Mouse (Mus musculus) kidney, adult 2 months (tissue): ENCODE measurements around the gene Fkbp2. TPM values are rescaled to one million over a fixed set of nuclear protein-coding genes. Genes with fewer than 3 reads are reported as not detected.

Source experiments
- DNase-seq: peaks from one replicate; pipeline ENCODE4 v3.0.0; 2021
- H3K27ac ChIP-seq: fragments of 200-500 bp; 2 replicates; pipeline ENCODE4 v1.5.1; 2012; ENCODE audit warnings: low read depth, low read length, control low read depth, inconsistent platforms; ENCODE audit not compliant: insufficient read depth
- H3K27me3 ChIP-seq: fragments of 200-500 bp; replicated peaks from 2 replicates; pipeline ENCODE4 v1.6.1; 2012; ENCODE audit warnings: mild to moderate bottlenecking, moderate library complexity, low read length, inconsistent platforms; ENCODE audit not compliant: control insufficient read depth, insufficient read depth
- H3K36me3 ChIP-seq: fragments of 200-500 bp; 2 replicates; pipeline ENCODE4 v1.6.1; 2012; ENCODE audit warnings: mild to moderate bottlenecking, moderate library complexity, low read length, inconsistent platforms; ENCODE audit not compliant: control insufficient read depth, insufficient read depth
- H3K4me1 ChIP-seq: fragments of 200-500 bp; 2 replicates; pipeline ENCODE4 v1.6.1; 2011; ENCODE audit warnings: low read length; ENCODE audit not compliant: control insufficient read depth, insufficient read depth
- H3K4me3 ChIP-seq: fragments of 200-500 bp; 2 replicates; pipeline ENCODE4 v1.5.1; 2011; ENCODE audit warnings: mild to moderate bottlenecking, low read depth, low read length, control low read depth; ENCODE audit not compliant: insufficient read depth
- CTCF ChIP-seq: fragments of 200-500 bp; conservative IDR thresholded peaks from 2 replicates; pipeline ENCODE4 v1.5.1; 2011; ENCODE audit warnings: low read depth, mild to moderate bottlenecking, control low read depth, low read length, moderate library complexity, mixed read lengths; ENCODE audit not compliant: insufficient read depth, insufficient read length
- POLR2A ChIP-seq: fragments of 200-500 bp; IDR thresholded peaks from one replicate; pipeline ENCODE4 v1.6.1; 2011; ENCODE audit warnings: low read depth, low read length, control low read depth
- WGBS: fragments of 180-500 bp; shearing (Covaris S2); methylation state at CpG from one replicate; pipeline ENCODE4 v1.1.7; 2018; 5-methylcytosine and 5-hydroxymethylcytosine counted together
- polyA plus RNA-seq: library from polyadenylated mRNA; depleted of rRNA; stranded (reverse); fragments of >200 nt; gene quantifications from 2 replicates; pipeline ENCODE4 v1.2.3, GENCODE M21; 2012; rRNA removed

Gene Fkbp2
- polyA plus RNA-seq = 96.3 and 136 TPM in 2 replicates

- peak; percentile 100 for DNase-seq
- Histone ChIP-seq H3K27me3 (no peaks in the 10 kb centered on the region), H3K27ac (peak within 1 kb of the TSS; percentile 98), H3K4me3 (peak within 1 kb of the TSS; percentile 84), H3K36me3 (no peaks in the 10 kb centered on the region), H3K4me1 (peaks cover 18% of the 10 kb centered on the region; the same call in 1 of the 2 replicates)
- TF ChIP-seq CTCF (no peak), POLR2A (peak; percentile 98)
- 1% methylated on average over 38 of the region's 38 CpGs for WGBS
Observed at GRCm38 (mm10) chr19:6980381-6981093, at the start of gene Fkbp2. Gene Fkbp2 (minus strand): TSS chr19:6980501.

GRCm38 (mm10) chr19:7029531-7029930 lies 49.2 kb upstream of the Fkbp2 start:
- H3K27me3 ChIP-seq = no peaks in the 10 kb centered on the region
- no peak overlapping the region for H3K27ac ChIP-seq
- DNase-seq = no peak
- peaks cover 12% of the 10 kb centered on the region for H3K36me3 ChIP-seq
- 92% methylated on average over 5 of the region's 5 CpGs for whole genome bisulfite sequencing
- TF ChIP-seq CTCF (no peak), POLR2A (no peak)
- no peak overlapping the region for H3K4me3 ChIP-seq
- no peaks in the 10 kb centered on the region for H3K4me1 ChIP-seq

DNA sequence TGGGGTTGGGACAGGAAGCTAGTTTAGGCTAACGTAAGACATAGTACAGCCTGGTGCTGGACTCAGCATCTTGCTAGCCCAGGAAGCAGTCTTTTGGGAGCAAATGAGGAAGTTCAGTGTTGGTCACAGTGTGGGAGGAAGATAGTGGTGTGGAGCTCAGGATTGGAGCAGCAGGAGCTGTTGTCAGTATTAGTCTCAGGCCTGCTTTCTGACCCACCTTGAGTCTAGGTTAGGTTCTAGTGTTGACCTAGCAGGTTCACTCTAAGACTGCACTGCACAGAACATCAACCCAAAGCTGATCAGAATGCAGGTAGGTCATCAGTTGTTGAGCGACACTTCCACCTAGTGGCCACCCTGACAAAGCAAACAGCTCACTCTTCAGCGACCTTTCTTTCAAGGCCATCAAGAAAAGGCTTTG lies 39.9 kb upstream of the Fkbp2 start:
- Histone ChIP-seq H3K4me3 (no peak overlapping the region), H3K27ac (no peak overlapping the region), H3K4me1 (no peaks in the 10 kb centered on the region), H3K27me3 (no peaks in the 10 kb centered on the region), H3K36me3 (peaks cover 6% of the 10 kb centered on the region)
- peak; percentile 77 for DNase-seq
- whole genome bisulfite sequencing = 40% methylated on average over 3 of the region's 3 CpGs
- TF ChIP-seq CTCF (peak; percentile 89), POLR2A (no peak)

DNA sequence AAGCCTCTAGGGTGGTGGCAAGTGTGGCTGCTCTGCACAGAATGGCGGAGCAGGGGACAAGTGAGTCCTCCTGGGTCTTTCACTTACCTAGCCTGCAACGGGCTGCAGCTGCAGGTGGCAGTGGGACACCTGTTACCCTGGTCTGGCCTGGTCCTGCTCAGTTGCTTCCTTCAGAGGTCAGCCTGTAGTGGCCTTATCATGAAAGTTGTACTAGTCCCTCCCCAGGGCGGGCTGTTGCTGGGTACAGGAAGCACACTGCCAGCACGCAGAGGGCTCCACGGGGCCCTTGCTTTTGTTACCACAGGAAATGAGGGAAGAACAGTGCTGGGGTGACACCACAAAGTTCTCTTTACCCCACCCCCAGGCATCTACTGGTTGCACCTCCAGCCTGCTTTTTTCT lies 38.9 kb upstream of the Fkbp2 start, which contains the start of gene Fermt3:
TSS of gene Fermt3 (minus strand) at position 279 of the 400 bp plus-strand sequence.
- no peak for TF ChIP-seq POLR2A
- TF ChIP-seq CTCF = no peak
- H3K27ac ChIP-seq = no peak within 1 kb of the TSS
- DNase-seq = peak; percentile 49
- WGBS = 70% methylated on average over 5 of the region's 5 CpGs
- no peaks in the 10 kb centered on the region for H3K4me1 ChIP-seq
- H3K4me3 ChIP-seq = peak within 1 kb of the TSS; percentile 21; the same call in 1 of the 2 replicates
- peaks cover 6% of the 10 kb centered on the region for H3K36me3 ChIP-seq
- H3K27me3 ChIP-seq = no peaks in the 10 kb centered on the region

- DNase-seq = no peak
Observed at GRCm38 (mm10) chr19:7018546-7018945, 38.2 kb upstream of the Fkbp2 start.

DNA sequence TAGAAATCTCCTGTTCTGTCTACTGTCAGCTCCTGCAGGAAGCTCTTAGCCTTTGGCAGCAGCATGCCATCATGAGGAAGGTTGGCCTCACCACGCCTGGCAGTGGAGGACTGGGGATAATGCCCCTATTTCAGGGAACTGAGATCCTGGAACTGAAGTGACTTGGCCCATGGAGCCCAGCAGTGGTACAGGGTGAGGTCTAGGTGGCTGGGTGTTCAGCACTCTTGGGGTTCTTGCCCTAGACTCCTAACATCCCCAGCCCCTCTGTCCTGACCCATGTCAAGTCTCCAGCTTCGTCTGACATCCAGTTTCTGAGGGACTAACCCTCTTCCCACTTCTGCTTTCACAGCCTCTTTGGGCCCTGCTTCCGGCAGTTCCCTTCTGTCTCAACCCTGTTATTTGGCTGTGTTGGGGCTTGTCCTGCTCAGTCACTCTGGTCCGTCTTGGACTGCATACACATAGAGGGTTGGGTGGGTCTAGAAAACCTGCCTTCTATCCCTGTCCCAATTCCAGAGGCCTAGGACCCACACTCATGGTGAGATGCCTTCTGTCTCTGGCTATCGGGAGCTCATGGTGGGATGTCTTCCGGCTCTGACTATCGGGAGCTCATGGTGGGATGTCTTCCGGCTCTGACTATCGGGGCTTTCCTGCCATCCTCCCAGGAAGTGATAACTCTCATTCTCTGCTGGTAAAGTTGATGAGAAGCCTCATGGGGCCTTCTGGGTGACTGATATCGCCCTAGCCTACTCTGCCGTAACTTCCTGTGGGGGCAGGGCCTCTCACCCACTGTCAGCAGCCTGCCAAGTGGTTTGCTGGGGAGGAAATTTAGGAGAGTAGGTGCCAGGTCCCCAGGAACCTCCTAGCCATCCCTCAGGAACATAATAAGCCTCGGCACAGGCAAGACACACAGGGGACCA lies 37.5 kb upstream of the Fkbp2 start:
- H3K36me3 ChIP-seq = peaks cover 4% of the 10 kb centered on the region; the same call in 1 of the 2 replicates
- 70% methylated on average over 12 of the region's 12 CpGs for WGBS
- no peak for DNase-seq

More at GRCm38 (mm10) chr19:7018546-7018945, 38.2 kb upstream of the Fkbp2 start:
- Histone ChIP-seq H3K4me1 (no peaks in the 10 kb centered on the region), H3K4me3 (no peak overlapping the region), H3K36me3 (peaks cover 4% of the 10 kb centered on the region; the same call in 1 of the 2 replicates), H3K27ac (no peak overlapping the region), H3K27me3 (no peaks in the 10 kb centered on the region)
- WGBS = 78% methylated on average over 11 of the region's 11 CpGs
- TF ChIP-seq POLR2A (no peak), CTCF (no peak)

More for the DNA sequence above, 37.5 kb upstream of the Fkbp2 start:
- Histone ChIP-seq H3K27ac (no peak overlapping the region), H3K4me3 (no peak overlapping the region), H3K4me1 (no peaks in the 10 kb centered on the region), H3K27me3 (no peaks in the 10 kb centered on the region)
- TF ChIP-seq CTCF (no peak), POLR2A (no peak)
